Mouse (Mus musculus): ENCODE results near the gene Pced1b.

The Pced1b gene

DNA sequence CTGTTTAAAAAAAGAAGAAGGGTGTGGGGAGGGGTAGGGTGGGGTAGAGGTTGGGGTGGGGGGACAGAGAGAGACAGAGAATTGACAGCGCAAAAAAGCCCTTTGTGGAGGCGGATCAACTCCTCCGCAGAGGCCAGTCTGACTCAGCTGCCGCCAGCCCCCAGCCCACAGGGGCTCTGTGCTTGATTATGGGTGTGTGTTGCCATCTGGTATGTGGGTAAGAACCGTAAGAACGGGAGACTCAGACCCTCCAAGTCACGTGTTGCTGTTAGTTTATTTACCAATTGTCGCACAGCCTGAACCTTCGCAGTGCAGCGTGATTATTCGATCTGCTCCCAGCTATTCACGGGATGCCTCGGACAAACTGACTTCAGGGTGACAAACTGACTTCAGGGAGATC lies 41.8 kb downstream of the Pced1b start:
- DNase-seq = no peak

DNA sequence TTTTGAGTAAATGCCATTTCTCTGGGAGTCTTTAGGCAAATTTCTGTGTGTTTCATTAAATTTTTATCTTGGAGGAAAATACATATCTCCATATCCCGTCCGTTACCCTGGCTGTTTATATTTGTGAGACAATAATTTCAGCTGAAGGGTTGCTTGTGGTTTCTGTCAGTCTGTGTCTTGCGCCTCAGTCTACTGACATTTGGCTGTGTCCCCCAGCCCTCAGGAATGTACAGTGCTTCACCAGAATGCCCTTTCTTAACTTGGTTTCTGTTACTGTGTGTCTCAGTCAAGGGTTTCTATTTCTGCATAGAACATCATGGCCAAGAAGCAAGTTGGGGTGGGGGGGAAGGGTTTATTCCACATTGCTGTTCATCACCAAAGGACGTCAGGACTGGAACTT lies 42.3 kb downstream of the Pced1b start:
- no peak for DNase-seq

DNA sequence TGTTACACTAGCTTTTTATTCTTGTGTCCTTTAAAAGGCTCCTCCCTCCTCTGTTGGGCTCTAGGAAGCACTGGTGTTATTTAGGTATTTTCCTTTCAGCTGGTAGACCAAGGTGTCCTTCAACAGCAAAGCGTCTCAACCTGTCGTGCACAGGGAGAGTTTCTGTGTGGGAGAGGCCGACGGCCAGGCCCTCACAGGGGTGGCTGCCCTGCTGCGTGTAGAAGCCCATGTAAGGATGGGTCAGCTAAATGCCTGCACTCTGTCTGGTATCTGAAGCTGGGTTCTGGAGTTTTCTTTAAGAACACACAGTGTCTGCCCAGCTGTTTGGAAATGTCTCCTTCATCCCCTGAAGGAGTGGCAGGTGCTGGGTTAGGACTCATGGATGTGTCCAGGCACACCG lies 43.4 kb downstream of the Pced1b start:
- DNase-seq = no peak

DNA sequence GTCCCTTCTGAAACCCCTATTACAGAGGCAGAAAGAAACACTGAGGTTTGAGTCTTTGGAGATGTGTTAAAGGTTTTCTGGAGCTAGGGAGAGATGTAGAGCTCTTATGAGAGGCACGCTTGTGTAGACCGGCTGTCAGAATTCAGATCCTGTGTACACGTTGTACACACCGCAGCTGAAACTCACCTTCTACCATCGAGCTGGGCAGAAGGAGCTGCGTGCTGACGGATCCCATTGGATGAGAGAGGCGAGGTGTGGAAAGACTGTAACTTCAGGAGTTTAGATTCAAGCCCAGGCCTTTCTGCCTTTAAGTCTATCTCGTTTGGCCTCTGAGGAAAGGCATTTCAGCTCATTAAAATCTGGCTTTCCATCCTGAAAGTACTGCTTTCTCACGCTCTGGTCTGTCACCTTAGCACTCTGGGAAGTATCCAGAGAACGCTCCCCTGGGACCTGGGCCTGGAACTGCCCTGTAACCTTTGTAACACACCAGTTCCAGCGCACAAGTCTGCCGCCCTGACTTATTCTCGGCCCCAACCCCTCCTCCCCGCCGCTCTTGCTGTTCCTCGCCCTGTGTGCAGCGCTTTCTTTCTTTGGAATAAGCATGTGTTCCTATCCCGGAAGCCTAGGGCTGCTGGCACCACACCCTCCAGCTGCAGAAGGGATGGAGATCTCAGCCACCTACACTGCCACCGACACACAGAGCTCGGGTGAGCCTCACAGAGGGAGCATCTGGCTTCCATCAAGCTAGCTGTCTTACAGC lies 44.6 kb downstream of the Pced1b start:
- no peak for DNase-seq

DNA sequence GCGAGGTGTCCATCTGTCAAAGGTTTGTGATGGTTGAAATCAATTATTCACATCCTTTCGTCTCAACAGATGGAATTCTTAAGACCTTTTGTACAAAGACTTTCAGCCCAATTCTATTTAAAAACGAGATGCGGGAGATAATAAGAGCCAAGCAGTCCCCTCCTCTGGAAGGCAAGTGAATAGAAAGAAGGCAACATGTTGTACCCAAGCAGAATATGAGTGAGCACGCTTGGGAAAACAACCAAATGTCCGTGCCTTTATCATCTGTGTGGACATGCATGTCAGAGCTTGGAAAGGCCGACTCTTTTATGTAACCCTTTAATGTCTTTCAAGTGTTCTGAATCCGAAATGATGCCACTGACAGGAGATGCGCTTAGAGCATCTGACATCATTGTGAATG lies 61.0 kb downstream of the Pced1b start:
- DNase-seq = no peak

DNA sequence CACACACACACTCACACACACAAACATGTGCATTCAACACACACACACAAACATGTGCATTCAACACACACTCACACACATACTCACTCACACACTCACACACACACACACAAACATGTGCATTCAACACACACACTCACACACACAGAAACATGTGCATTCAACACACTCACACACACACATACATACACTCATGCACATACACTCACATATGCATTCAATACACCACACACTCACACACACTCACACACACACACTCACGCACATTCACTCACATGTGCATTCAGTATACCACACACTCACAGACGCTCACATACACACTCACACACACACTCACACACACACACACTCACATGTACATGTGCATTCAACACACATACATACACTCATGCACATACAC lies 62.6 kb downstream of the Pced1b start:
- no peak for DNase-seq

DNA sequence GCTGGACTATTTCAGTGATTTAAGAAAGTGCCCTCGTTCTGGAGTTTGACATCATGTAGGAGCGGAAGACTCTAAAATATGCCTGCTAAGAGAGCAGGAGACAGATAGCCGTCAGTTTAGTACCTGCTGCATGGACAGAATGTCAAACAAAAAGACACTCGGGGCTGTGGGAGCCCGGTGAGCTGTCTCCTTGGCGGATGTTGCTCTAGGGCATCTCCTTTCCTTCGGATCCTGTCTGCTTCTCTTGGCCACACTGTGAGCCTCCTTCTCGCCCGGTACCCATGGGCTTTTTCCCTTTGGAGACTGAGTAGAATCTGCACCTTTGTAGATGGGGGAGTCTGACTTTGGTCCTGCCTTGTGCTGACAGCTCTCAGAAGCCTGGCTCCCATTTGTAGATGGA lies 63.3 kb downstream of the Pced1b start:
- DNase-seq = no peak

DNA sequence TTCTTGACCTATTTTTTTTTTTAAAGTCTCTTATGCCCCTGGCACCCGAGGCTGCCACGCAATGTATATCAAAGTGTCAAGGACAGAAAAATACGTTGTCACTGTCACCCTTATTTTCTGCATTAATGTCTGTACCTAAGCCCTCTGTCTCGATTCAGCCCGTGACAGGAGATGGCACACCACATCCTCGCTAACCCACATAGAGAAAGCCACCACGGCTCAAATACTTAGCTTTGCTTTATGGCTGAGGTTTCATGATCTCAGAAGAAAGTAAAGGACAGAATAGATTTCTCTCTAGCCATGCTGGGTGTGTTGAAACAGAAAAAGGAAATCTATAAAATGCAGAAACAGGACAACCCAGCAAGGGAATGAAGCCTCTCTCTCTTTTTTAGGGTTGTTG lies 64.3 kb downstream of the Pced1b start:
- DNase-seq = no peak

DNA sequence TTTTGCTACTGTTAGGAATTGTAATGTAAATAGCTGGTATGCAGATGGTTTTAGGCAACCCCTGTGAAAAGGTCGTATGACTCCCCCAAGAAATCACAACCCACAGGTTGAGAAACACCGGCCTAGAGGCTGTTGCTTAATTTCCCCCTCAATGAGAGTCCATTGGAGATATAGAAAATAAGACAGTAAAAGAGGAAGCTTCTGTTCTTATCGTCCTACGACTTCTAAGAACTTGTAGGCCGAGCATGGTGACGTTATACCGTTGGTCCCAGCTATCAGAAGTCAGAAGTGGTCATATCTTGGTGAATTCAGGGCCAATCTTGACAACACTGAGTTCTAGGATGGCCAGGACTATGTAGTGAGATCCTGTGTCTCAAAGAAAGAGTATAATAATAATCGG lies 65.0 kb downstream of the Pced1b start:
- DNase-seq = no peak

DNA sequence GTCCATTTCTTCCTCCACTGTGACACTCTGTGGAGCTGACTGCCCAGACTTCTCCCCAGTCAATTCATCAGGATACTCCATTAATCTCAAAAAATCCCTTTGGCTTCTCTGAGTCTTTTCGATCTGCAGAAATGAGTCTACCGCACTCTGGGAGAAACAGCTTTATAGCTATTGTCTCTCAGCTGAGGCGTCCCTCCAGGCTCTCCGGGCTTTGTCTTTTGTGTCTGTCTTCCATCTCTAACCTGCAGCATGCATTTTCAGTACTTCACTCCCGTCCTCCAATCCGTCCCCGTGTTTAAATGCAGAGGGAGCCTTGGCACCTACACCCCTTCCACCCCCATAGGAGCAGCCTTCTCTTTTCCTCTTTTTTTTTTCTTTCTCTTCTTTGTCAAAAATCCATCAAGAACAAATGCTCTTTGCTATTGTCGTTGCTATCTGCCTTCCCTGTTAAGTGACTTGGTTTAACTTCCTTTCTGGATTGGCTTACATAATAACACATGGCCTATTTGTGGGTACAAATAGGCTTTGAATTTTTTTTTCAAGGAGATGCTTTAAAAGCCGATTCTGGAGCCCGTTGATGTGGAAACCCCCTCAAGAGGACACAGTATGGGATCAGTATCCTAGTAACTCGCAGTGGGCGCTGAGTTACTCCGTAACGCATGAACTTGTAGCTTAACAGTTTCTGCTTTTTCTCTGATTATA lies 68.0 kb downstream of the Pced1b start:
- no peak for DNase-seq

DNA sequence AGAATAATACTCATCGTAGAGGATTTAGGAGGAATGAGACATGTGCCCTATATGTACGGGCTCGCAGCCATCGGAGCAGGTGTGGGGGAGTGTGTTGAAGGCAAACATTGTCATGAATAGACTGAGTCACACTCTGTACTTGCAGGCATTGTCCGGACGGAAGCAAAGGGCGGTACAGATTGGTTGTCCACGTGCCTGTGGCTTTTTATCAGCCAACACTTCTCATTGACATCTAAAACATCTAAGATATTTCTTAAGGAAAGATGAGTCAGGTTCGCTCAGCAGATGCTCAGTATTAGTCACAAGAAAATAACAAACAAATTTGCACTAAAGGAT lies 68.5 kb downstream of the Pced1b start:
- no peak for DNase-seq

DNA sequence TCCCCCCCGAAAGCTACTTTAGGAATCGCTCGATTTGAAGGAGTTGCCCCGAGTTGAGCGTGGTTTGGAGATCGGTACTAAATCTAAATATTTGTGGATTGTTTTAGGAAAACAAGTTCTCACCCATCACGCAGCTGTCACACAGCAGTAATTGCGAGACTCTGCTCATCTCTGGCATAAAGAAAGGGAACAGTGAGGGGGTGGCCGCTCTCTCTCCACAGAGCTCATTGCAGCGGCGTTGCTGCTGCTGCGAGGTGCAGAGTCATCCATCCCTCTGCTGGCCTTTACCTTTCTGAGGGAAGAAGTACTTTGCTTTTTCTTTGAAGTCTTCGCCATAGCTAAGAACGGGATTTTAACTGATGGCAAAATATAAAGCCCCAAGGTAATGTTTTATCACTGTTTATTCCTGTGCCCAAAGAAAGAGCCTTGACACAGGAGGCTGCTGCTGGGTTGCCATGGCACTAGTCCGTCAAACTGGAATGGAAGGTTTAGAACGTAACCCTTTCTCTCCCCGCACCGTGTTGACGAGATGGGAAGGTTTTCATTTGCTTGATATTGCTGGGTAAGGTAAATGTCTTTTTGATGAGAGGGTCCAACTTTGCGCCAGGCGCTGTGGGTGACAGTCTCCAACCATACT lies 71.6 kb downstream of the Pced1b start:
- DNase-seq = no peak

DNA sequence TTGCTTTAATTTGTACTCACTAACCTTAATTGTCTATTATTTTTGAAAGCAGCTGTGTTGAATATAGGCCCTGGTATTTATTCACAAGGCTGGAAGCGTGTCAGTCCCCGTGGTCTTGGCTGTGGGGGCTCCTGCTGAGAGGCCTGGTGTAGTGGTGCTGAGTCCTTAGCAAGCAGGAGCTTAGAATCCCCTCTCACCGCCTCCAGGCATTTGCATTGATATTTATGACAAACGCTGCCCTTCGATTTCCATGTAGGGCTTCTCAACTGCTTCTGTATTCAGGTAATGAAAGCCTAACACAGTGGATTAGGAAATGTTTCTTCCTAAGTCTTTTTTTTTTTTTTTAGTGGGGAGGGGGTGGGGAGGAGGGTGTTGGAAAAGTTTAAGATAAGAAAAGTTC lies 75.9 kb downstream of the Pced1b start:
- DNase-seq = no peak

DNA sequence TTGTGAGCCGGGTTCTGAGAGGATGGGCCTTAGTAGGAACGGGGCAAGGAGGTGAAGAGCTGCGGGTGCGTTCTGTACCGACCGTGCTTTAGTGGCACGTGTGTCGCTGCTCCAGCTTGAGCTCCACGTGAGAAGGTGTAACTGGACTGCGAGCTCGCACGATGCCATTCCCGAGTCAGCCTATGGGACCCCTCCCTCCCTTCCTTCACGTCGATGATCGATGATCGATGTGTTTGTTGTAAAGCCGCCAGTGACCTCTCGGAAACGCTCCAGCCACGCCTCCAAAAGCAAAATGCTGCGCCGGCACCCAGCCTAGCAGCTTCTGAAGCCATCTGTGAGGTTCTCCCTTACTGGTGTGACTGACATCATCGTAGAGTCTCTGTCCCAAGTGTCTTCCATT lies 76.6 kb downstream of the Pced1b start:
- no peak for DNase-seq

DNA sequence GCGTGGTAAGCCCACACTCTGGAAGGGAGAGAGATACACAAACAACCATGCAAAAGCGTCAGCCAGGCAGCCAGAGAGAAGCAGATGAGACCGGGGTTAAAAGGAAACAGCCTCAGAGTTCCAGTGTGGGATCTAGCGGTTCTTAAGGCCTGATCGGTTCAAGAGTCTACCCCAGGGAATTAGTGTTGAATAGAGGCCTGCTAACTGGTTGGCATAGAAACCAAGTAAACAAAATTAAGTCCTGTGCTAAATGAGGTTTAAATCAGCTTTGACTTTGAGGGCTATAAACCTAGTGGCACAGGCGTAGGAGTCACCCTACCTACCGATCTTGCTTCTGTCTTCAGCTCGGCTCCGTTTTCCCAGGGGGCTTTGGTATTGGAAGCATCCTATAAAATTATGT lies 77.4 kb downstream of the Pced1b start:
- no peak for DNase-seq

DNA sequence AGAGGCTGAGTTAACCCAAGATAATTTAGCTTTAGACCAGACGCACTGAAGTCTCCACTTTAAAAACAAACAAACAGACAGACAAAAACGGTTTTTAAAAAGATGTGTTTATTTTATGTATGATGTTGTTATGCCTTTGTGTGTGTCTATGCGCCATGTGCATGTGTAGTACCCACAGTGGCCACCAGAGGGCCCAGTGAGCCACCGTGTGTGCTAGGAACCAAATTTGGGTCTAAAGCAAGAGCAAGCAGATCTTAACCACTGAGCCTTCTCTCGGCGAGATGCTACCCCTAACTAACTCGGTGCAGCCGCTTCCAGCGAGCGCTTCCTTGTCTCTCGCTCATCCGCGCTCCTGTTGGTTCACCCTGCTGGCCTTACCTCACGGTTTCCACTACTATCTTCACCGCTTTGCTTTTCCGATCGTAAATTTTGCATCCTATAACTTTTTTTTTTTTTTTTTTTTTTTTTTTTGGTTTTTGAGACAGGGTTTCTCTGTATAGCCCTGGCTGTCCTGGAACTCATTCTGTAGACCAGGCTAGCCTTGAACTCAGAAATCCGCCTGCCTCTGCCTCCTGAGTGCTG lies 80.7 kb downstream of the Pced1b start:
- no peak for DNase-seq

DNA sequence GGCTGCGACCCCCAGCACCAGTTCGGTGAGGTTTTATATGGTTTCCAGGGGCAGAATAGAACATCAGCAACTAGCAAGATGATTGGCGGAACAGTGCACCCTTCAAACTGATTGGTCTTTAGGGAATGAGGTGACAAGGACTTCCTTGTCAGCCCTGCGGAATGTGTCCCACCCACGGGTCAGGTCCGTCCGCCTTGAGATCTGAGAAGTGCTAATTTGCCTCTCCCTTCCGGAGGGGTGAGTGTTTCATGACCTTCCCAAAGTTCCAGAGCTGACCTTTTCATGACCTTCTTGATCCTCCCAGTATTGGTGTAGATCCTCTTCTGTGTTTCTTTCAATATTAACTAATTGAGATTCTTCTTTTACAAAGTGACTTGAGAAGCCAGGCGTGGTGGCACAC lies 85.7 kb downstream of the Pced1b start:
- DNase-seq = no peak

DNA sequence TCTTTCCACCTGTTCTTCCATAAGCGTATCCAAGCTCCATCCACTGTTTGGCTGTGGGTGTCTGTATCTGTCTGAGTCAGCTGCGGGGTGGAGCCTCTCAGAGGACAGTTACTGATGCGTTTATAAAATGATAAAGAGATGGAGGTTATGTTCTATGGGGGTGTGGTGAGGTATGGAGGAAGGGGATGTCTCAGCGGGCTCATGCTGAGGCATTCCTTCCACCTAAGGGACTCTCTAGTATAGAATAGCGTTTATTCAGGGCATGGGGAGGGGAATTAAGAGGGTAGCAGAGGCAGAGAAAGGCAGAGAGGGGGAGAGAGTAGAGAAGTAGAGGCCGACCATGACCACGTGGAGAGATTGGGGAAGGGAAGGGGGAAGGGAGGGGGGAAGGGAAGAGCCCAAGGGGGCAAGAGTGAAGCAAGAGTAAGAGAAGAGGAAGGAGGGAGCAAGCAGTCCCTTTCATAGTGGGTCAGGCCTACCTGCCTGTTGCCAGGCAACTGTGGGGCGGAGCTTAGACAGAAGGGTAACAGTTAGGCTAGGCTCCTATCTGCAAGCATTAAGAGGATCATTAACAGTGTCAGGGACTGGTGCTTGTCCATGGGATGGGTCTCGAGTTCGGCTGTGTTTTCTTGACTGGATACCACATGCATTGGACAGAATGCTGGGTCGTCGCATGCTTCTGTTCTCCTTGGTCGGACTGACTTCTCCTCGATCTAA lies 90.9 kb downstream of the Pced1b start:
- DNase-seq = no peak

DNA sequence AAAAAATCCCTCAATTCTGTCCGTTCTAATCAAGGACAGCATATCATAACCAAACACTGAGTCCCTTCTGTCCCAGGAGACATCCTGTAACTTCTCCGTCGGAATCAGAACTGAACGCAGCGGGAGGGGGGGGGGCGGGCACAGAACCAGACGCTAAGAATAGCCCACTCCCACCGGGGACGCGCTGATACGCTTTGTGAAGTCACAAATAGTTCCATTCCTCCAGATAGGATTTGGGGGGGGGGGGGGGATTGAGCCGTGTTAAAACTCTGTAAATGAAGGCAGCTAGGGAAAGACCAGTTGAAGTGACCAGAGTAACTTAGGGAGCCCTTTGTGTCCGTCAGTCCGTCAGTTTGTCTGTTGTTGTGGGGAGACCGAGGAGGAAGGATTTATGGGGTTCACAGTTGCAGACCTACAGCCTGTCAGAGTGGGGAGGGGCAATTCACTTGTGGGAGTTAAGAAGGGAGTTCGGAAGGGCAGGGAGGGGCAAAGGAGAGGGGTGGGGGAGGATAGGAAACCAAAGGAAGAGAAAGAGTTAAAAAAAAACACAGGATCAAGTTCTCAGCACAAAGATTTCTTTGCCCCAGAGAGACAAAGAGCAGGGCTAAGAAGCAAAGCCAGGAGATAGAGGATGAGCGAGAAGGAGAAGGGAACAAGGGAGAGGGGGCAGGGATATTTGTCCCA lies 91.6 kb downstream of the Pced1b start:
- no peak for DNase-seq

DNA sequence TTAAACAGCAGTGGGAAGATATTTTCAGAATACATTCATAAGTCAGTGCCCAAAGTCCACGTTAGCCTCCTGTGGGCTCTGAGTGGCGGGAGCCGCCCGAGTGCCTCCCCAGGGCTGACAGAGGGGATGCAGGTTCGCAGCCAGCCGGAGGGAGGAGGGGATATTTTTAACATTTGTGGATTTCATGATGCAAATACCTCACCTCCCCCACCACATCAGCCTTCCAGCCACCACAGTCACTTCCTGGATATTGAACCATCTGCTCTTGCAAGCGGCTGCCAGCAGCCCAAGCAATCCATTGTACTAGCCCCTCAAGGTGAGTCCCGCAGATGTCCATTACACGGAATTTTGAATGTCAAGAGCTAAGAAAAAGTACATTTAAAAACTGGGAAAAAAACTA lies 95.4 kb downstream of the Pced1b start:
- DNase-seq = no peak

DNA sequence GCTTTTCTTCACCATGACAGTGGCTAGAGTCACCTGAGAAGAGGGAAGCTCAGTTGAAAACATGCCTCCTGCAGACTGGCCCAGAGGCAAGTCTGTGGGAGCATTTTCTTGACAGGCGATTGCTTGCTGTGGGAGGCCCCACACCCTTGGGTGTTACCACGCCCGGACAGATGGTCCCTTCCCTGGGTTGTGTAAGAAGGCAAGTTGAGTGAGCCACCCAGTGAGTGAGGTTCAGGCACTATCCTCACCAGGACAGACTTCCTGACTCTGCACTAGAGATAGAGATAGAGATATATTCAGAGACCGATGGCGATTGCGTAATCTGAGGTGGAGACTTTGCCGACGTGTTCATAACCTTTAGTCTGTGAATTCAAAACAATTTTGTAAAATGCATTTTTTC lies 96.0 kb downstream of the Pced1b start:
- DNase-seq = no peak

DNA sequence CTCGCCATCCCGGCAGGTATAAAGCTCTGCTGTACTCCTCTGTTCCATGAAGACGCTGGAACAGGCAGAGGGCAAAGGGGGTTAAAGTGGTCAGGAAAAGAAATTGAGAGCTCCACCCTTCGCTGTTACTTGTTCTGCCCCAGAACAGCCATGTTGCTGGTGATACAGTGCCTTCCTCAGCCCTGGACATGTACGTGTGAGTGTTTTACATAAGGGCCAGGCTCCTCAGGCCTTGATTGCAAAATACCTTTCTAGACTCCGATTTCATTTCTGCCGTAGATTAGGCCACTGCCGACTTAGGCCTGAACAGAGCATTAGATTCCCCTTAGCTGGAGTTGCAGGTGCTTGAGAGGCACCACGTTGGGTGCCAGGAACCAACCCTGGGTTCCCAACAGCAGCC lies 97.0 kb downstream of the Pced1b start:
- no peak for DNase-seq

DNA sequence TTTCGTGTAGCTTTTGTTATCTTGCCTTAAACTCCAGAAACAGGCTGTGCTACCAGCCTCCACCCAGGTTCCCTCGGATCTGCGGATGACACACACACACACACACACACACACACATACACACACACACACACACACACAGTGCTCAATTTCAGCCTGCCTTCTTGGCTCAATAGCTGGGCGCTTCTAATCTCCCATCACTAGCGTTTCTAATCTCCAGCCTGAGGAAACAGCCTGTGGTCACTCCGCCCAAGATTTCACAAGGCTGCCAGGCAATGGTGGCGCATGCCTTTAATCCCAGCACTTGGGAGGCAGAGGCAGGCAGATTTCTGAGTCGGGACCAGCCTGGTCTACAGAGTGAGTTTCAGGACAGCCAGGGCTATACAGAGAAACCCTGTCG lies 98.2 kb downstream of the Pced1b start:
- no peak for DNase-seq
